Mouse (Mus musculus) hindbrain, embryonic 16.5 days (tissue): ENCODE measurements around the gene Plppr2. TPM values are rescaled to one million over a fixed set of nuclear protein-coding genes. Genes with fewer than 3 reads are reported as not detected.

Experiments
- ATAC-seq: fragments of 200-750 bp; cut with Nextera tagmentation; 2 replicates; pipeline ENCODE4 v1.8.0; 2017; ENCODE audit warnings: moderate TSS enrichment, moderate library complexity
- H3K27ac ChIP-seq: fragments of 300-500 bp; sonication (generic); 2 replicates; pipeline ENCODE4 v1.5.1; 2014; ENCODE audit warnings: low read depth, mild to moderate bottlenecking, control low read depth, low read length, moderate library complexity
- H3K27me3 ChIP-seq: fragments of 300-500 bp; sonication (generic); replicated peaks from 2 replicates; pipeline ENCODE4 v1.6.1; 2014; ENCODE audit warnings: low read length; ENCODE audit not compliant: control insufficient read depth, insufficient read depth
- H3K36me3 ChIP-seq: fragments of 300-500 bp; sonication (generic); 2 replicates; pipeline ENCODE4 v1.6.1; 2014; ENCODE audit warnings: mild to moderate bottlenecking, low read length, moderate library complexity, mixed read lengths; ENCODE audit not compliant: control insufficient read depth, insufficient read depth
- H3K4me1 ChIP-seq: fragments of 300-500 bp; sonication (generic); 2 replicates; pipeline ENCODE4 v1.6.1; 2014; ENCODE audit warnings: low read depth, low read length; ENCODE audit not compliant: control insufficient read depth, insufficient read depth
- H3K4me2 ChIP-seq: fragments of 300-500 bp; sonication (generic); 2 replicates; pipeline ENCODE4 v1.6.1; 2014; ENCODE audit warnings: mild to moderate bottlenecking, low read length, control low read depth, moderate library complexity
- H3K4me3 ChIP-seq: fragments of 300-500 bp; sonication (generic); 2 replicates; pipeline ENCODE4 v1.5.1; 2014; ENCODE audit warnings: mild to moderate bottlenecking, low read length, control low read depth, moderate library complexity
- H3K9ac ChIP-seq: fragments of 300-500 bp; sonication (generic); 2 replicates; pipeline ENCODE4 v1.6.1; 2014; ENCODE audit warnings: low read depth, mild to moderate bottlenecking, control low read depth, low read length, moderate library complexity
- H3K9me3 ChIP-seq: fragments of 300-500 bp; sonication (generic); 2 replicates; pipeline ENCODE4 v1.6.1; 2014; ENCODE audit warnings: mild to moderate bottlenecking, low read length, moderate library complexity; ENCODE audit not compliant: control insufficient read depth
- WGBS: fragments of 180-500 bp; shearing (Covaris S2); extraction: QIAGEN DNeasy Blood & Tissue Kit; methylation state at CpG from one replicate; pipeline ENCODE4 v1.1.7; 2014; 5-methylcytosine and 5-hydroxymethylcytosine counted together
- polyA plus RNA-seq: library from polyadenylated mRNA; unstranded; fragments of >200 nt; fragmentation: Nextera tagmentation; extraction: Ambion mirVana; gene quantifications from 2 replicates; pipeline ENCODE4 v1.2.1, GENCODE M21; 2015

The Plppr2 gene
- polyA plus RNA-seq, 1 experiment from 2014 or later: 106 TPM

DNA sequence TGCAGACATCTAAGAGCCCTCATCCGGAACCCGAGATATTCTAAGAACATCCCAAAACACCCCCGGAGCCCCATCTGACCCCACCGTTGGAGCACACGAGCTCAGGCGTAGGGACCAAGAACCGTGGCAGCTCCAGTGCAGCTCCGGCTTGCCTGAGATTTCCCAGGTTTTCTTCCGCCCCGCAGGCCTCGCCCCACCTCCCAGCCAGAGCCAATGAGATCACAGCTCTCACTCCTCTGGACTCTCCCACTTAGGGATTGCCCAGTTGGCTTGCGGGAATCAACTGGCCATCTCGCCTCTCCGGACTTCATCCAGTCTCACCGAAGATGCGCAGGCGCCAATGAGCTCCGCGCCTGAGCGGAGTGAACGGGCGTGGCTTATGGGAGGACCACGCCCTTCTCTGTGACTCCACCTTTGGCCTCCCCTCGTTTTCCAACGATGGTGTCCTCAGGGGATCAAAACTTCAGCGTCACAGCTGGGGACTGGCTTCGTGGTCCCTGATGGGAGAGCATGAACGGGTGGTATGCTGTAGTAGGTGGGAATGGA, 9.6 kb upstream of the Plppr2 start, which contains the start of the genes Ccdc159 and Tmem205:
Ccdc159 (plus strand) TSS at position 264 of the 546 bp plus-strand sequence.
Tmem205 (minus strand) TSS at position 349 of the 546 bp plus-strand sequence.
- no peaks in the 10 kb centered on the region for H3K27me3 ChIP-seq
- ATAC-seq: peak; percentile 98
- under 1% methylated on average over 28 of the region's 28 CpGs for WGBS
- H3K9ac ChIP-seq: peak within 1 kb of the TSS; percentile 78
- no peaks in the 10 kb centered on the region for H3K9me3 ChIP-seq
- H3K4me3 ChIP-seq: peak within 1 kb of the TSS; percentile 58
- peak within 1 kb of the TSS; percentile 70 for H3K4me2 ChIP-seq
- peak within 1 kb of the TSS; percentile 60 for H3K27ac ChIP-seq
- H3K4me1 ChIP-seq: peaks cover 9% of the 10 kb centered on the region
- H3K36me3 ChIP-seq: no peaks in the 10 kb centered on the region

DNA sequence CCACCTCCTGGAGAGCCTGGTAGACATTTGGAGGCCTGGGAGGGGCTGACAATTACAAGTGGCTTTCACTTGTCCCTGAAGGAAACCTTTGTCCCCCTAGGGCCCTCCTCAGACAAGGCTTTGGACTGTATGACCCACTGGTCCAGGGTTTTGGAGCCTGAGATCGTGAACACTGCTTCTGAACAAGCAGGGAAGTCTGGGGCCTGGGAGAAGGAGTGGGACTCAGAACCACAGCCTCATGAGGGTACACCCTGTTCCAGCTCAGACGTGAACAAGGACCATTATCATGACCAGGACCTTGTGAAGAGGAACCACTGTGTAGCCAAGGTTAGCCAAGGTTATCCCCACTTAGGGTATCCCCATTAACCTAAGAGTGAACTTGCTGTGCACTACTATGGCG, 7.6 kb upstream of the Plppr2 start:
- 79% methylated on average over 3 of the region's 3 CpGs for WGBS
- Histone ChIP-seq H3K9ac (no peak overlapping the region), H3K27ac (no peak overlapping the region), H3K4me1 (peaks cover 9% of the 10 kb centered on the region), H3K36me3 (no peaks in the 10 kb centered on the region), H3K4me3 (no peak overlapping the region), H3K4me2 (no peak overlapping the region), H3K9me3 (no peaks in the 10 kb centered on the region), H3K27me3 (no peaks in the 10 kb centered on the region; the same call in 1 of the 2 replicates)
- ATAC-seq: no peak

DNA sequence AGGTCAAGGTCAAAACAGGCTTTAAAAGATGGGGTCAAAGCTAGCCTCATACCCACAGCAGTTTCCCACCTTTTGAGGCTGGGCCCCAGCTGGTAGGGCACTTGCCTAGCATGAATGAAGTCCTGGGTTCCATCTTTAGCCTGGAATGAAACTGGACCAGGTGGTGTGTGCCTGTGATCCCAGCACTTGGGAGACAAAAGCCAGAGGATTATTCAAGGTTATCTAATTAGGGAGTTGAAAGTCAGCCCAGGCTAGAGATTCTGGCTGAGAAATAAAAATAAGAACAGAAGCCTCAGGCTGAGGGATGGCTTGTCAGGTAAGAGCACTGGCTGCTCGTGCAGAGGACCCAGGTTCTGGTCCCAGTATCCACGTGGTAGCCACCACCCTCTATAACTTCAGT, 4.8 kb upstream of the Plppr2 start:
- Histone ChIP-seq H3K36me3 (no peaks in the 10 kb centered on the region), H3K27me3 (no peaks in the 10 kb centered on the region; the same call in 1 of the 2 replicates), H3K9me3 (no peaks in the 10 kb centered on the region), H3K4me3 (no peak overlapping the region), H3K27ac (no peak overlapping the region), H3K4me1 (no peaks in the 10 kb centered on the region), H3K4me2 (no peak overlapping the region), H3K9ac (no peak overlapping the region)
- no peak for ATAC-seq
- WGBS: 40% methylated on average over 2 of the region's 2 CpGs

DNA sequence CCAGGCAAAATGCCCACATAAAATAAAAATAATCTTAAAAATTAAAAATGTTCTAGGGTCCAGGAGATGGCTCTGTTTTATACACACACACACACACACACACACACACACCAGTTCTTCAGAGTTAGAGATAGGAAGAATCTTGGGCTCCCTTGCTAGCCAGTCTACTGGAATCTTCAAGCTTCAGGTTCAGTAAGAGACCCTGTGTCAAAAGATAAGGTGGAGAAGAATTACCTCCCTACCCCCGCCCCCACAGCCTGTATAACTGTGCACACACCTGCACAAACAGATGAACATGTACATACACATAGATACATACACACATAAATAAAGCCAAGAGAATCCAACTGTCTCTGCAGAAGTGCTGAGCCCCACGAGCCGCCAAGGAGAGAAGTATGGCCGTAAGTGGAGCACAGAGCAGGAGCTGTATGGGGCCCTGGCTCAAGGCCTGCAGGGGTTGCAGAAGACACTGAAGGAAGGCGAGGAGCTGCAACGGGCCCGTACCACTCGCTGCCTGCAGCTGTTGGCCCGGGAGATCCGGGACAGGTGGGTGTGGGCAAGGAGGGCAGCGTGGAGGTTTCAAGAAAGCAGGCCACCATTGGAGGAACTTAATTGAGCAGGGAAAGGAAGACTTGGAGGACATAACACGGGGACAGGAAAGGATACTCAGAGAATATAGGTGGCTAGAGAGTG, 4.2 kb upstream of the Plppr2 start:
- Histone ChIP-seq H3K27ac (no peak overlapping the region), H3K9me3 (no peaks in the 10 kb centered on the region), H3K9ac (no peak overlapping the region), H3K4me1 (peaks cover under 1% of the 10 kb centered on the region), H3K4me3 (no peak overlapping the region), H3K36me3 (no peaks in the 10 kb centered on the region), H3K27me3 (no peaks in the 10 kb centered on the region; the same call in 1 of the 2 replicates), H3K4me2 (no peak overlapping the region)
- 61% methylated on average over 12 of the region's 12 CpGs for WGBS
- ATAC-seq: no peak

DNA sequence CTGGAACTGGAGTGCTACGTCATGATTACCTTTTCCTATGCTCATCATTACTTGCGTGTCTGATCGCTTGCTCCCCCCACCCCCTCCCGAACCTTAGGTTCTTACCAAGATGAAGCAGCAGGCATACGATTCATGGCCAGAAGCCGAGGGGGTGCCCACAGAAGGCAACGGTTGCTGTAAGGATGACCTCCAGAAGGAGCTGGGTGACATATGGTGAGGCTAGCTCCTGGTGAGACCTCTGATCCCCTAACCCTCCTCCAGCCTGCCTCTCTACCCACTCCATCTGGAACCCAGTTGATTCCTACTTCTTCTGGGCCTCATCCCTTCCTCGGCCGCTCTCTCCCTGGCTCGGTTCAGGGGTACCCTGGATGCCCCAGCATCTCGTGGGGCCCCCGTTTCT, 2.8 kb upstream of the Plppr2 start:
- Histone ChIP-seq H3K4me2 (no peak overlapping the region), H3K27me3 (no peaks in the 10 kb centered on the region; the same call in 1 of the 2 replicates), H3K4me3 (no peak overlapping the region), H3K36me3 (no peaks in the 10 kb centered on the region), H3K4me1 (peaks cover 11% of the 10 kb centered on the region), H3K27ac (no peak overlapping the region), H3K9ac (no peak overlapping the region), H3K9me3 (no peaks in the 10 kb centered on the region)
- 83% methylated on average over 12 of the region's 12 CpGs for WGBS
- no peak for ATAC-seq

DNA sequence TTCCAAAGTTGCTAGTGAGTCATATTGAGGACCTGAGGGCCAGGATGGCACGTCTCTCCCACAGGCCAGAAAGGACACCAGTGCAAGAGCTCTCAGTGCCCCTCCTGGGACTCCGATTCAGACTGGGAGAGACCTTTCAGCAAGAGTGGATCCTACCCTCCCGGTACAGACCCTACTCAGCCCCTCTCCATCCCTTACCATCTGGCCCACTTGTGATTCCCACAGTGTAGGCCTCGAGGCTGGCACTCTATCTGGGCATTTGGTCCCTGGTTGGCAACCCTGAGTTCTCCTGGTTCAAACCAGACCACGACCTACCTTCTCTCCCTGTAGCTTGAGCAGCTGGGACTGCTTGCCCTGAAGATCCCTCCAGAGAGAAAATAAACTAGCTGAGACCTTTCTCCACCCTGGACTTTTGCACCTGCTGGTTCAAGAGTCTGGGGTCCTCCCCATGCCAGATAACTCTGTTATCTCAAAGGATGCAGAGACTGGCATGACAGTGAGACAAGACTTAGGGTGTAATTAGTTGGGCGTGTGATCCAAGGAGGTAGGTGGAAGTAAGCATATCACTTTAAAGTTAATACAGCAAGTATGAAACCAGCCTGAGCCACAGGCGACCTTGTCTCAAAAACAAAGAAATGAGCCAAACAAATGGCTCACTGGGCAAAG, 1.2 kb upstream of the Plppr2 start:
- Histone ChIP-seq H3K27ac (no peak overlapping the region), H3K27me3 (no peaks in the 10 kb centered on the region; the same call in 1 of the 2 replicates), H3K4me3 (no peak overlapping the region), H3K4me1 (peaks cover 14% of the 10 kb centered on the region), H3K36me3 (no peaks in the 10 kb centered on the region; the same call in none of the 2 replicates), H3K9ac (no peak overlapping the region), H3K4me2 (peak overlapping the region; percentile 67), H3K9me3 (no peaks in the 10 kb centered on the region)
- ATAC-seq: no peak
- 88% methylated on average over 7 of the region's 7 CpGs for WGBS

DNA sequence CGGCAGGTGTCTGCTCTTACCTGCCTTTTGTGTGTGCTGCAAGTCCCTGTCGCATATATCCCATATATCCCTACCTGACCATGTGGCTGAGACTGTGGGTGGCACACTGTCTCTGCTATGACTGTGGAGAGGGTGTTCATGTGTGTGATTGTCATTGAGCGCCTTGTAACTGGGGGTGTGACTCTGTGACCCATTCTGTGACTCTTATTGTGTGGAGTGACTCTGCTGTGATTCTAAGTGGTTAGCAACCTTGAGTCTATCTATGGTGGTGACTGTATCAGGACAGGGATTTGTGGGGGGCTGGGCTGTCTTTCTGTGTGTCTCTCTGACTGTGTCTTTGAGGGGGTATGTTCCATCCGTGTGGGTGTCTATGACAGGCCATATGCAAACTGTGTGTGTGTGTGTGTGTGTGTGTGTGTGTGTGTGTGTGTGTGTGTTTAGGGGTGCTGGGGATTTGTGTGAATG, 910 bp downstream of the Plppr2 start:
- Histone ChIP-seq H3K27ac (peak overlapping the region; percentile 49; the same call in 1 of the 2 replicates), H3K36me3 (peaks cover 11% of the 10 kb centered on the region), H3K4me2 (peak overlapping the region; percentile 67), H3K9ac (peak overlapping the region; percentile 79), H3K9me3 (no peaks in the 10 kb centered on the region), H3K4me3 (peak overlapping the region; percentile 60), H3K27me3 (no peaks in the 10 kb centered on the region; the same call in 1 of the 2 replicates), H3K4me1 (peaks cover 14% of the 10 kb centered on the region)
- peak; percentile 32; the same call in 1 of the 2 replicates for ATAC-seq
- 54% methylated on average over 4 of the region's 4 CpGs for WGBS

DNA sequence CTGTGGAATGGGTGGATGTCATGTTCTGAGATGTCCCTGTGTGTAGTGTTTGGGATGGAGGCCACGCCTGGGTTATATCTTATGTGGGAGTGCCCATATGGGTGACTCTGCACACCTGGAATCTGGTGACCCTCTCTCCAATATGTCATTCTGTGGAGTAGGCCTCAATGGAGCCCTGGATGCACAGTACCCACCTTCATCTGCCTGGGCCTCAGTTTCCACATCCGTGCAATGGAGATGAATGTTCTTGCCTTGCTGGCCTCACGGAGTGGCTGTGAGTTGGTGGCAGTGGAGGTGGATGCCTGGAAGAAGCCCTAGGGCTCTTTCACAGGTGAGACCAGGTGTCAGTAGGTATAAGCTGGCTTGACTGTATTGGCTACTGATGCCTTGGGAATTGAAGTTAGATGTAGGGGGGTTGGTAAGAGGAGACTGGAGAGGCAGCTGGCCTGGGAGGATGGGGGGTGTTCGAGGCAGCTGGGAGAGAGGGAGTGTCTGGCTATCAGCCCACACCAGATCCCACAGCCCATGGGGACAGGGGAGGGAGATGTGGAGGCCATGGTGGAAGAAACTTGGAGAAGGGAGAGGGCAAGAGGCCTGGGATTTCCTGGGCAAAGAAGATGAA, 1.5 kb downstream of the Plppr2 start:
- Histone ChIP-seq H3K9me3 (no peaks in the 10 kb centered on the region), H3K4me2 (peak overlapping the region; percentile 67), H3K36me3 (peaks cover 11% of the 10 kb centered on the region), H3K4me1 (peaks cover 14% of the 10 kb centered on the region), H3K9ac (peak overlapping the region; percentile 31), H3K27ac (no peak overlapping the region), H3K4me3 (peak overlapping the region; percentile 60), H3K27me3 (no peaks in the 10 kb centered on the region; the same call in 1 of the 2 replicates)
- no peak for ATAC-seq
- 83% methylated on average over 4 of the region's 4 CpGs for WGBS
